Mouse (Mus musculus) urinary bladder, postnatal 0 days (tissue): ENCODE results near the gene Pp2d1. TPM values are rescaled to one million over a fixed set of nuclear protein-coding genes. Genes with fewer than 3 reads are reported as not detected.

ENCODE experiments used
- polyA plus RNA-seq: library from polyadenylated mRNA; unstranded; fragments of >200 nt; fragmentation: Nextera tagmentation; extraction: Ambion mirVana; gene quantifications from 2 replicates; pipeline ENCODE4 v1.2.1, GENCODE M21; 2015

Gene Pp2d1
- 0.07 TPM in 1 of 2 replicates, not detected in the other for polyA plus RNA-seq

DNA sequence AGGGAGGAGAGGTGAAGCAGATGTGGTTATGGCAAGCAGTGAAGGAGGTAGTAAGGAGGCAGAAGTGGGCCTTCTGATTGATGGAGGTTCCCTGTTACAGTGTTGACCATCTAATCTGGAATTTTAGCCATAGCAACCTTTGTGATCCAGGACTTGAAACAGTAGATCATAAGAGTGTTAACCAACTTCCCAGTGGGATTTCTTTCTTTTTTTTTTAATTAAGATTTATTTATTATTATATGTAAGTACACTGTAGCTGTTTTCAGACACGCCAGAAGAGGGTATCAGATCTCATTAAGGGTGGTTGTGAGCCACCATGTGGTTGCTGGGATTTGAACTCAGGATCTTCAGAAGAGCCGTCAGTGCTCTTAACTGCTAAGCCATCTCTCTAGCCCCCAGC is at the start of gene Pp2d1:
Gene Pp2d1 (minus strand): TSS at position 101 of the 400 bp plus-strand sequence.

DNA sequence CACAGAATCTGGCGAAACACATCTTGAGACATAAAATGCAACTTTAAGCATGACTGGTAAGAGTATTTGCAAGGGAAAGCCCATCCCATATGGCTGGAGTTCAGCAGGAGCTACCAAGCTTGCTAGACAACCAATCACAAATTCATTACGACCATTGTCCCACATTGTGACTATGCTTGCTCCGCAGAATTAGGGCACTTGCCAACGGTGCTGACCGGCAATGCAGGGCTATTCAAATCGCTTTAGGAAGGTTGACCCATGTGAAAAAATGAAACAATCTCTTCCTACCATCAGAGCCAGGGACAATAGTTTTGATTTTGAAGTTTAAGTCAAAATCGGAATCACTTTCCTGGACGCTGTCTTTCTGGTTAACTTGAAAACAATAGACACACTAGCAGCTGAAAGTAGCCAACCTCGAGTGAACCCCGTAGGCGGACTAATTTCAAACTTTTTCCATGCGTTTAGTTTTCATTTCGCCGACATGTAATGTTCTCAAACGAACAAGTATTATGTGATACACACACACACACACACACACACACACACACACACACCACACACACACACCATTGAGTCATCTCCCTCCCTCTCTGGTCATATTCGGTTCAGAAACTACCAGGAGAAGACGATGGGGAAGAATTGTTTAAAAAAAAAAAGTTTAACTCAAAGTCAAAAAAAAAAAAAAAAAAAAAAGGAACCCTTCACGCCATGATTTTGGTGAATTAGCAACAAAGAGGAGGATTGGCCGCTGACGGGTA is 27.1 kb upstream of the Pp2d1 start, which contains the start of gene Kat2b:
Gene Kat2b (plus strand): TSS at position 701 of the 758 bp plus-strand sequence.

DNA sequence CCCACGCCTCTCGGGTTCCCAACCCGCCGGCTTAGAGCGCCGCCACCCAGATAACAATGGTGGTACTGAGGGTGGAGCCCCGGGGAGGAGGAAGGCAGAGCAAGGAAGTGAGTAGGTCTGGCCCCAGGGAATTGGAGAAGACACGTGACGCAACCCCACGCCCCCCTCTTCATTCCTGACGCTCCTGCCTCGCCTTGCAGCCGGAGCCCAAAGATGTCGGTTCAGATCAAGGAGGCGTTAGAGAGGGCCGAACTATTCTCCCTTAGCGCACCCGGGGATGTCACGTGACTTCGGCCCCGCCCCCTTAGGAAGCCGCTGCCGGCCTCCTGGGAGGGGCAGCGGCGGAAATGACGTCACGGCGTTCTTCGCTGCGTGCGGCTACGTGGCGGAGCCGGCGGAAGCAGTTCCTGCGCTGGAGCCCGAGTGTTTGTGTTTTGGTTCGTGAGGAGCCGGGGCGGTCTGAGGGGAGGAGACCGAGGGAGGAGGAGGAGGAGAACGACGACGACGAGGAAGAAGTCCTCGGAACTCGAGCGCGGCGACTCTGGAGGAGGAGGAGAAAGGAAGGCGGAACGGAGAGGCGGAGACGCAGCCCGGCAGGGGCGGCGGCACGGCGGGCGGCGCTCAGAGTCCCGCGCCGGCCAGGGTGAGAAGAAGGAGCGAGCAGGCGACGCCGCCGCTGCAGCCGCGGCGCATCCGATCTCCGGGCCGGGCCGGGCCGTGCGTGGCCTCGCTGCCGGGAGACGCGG is 60.2 kb downstream of the Pp2d1 start, which contains the start of gene Rab5a:
Gene Rab5a (plus strand): TSS at position 377 of the 746 bp plus-strand sequence.

DNA sequence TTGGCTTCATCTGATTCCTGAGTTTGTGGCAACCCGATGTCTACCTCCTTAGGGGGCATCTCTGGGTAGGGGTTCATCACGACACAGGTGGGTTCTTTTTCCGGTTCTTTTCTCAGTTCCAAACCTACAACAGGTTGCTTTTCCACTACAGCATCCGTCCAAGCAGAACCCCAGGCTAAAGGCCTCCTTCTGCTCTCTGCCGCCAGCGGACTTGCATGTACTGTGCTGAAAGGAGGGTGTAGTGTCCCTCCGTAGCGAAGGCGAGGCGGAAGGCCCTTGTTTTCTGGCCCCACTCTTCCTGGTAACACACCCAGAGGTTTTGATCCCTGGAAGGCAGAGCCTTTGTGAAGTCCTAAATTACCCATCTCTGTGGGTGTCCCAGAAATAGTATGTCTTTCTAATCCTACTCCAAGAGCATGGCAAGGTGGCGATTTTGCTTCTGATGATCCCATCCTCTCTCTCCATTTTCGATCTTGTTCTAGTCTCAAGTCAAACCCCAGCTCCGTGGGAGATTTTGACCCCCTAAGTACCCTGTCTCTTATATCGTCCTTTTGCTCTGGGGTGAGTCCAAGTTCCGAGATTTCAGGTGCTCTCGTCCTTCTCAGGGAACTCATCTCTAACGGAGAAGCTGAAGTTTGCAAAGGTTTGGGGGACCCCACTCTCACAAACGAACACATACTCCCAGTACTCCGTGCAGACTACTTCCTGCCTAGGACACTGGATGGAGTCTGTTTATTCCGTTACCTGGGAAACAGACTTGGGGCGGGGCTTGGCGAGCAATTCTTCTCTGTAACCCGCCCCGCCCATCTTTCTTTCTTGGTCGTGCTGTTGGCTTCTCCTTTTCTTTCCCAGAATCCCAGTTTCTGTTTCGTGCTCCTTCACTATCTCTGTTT is 76.4 kb downstream of the Pp2d1 start, which contains the start of gene Efhb:
Gene Efhb (minus strand): TSS at position 719 of the 893 bp plus-strand sequence.

Other genes starting within 250 kb of the Pp2d1 start
- 0.17 and 0.63 TPM in 2 replicates for gene Efhb, start 76.1 kb downstream of the Pp2d1 start, polyA plus RNA-seq
- 75.5 and 89.3 TPM in 2 replicates for gene Rab5a, start 60.2 kb downstream of the Pp2d1 start, polyA plus RNA-seq
- 7.1 and 8.9 TPM in 2 replicates for gene Kat2b, start 27.4 kb upstream of the Pp2d1 start, polyA plus RNA-seq
- gene Sgo1, start 149.9 kb upstream of the Pp2d1 start, polyA plus RNA-seq = 5.9 and 10.7 TPM in 2 replicates